Comparison of ENCODE assay signal across 1 mouse cellular context in genomic region chr7:101933300-101933699, GRCm38 (mm10).
TF ChIP-seq lines count a peak whose summit lies in the region.

No protein-coding gene starts in this region.

TF ChIP-seq in MEL, 35 proteins besides CTCF, POLR2A, EP300 and RAD21 (continued from another document):
- TF ChIP-seq TAL1 (IDR thresholded peaks at IDR 0.05; ENCODE audit: low read length): no peak
- no peak for TF ChIP-seq CHD1 (IDR thresholded peaks at IDR 0.05; ENCODE audit: low read depth, low read length)
- TF ChIP-seq MEF2A (IDR thresholded peaks at IDR 0.05; ENCODE audit: extremely low read depth, insufficient replicate concordance, low read depth, low read length, poor library complexity, severe bottlenecking): no peak
- TF ChIP-seq KAT2A (conservative IDR thresholded peaks at IDR 0.05; ENCODE audit: low read depth, low read length): no peak
- TF ChIP-seq MYC (IDR thresholded peaks at IDR 0.05; ENCODE audit: low read depth, low read length): no peak
- TF ChIP-seq ETS1 (IDR thresholded peaks at IDR 0.05; ENCODE audit: low read depth, low read length): no peak
